Mouse (Mus musculus) testis, adult 2 months (tissue): ENCODE measurements around the gene Chst11.

Source experiments
- CTCF ChIP-seq: fragments of 200-500 bp; IDR thresholded peaks from 2 replicates; pipeline ENCODE4 v1.5.1; 2012; ENCODE audit warnings: low read depth, mild to moderate bottlenecking, inconsistent platforms, low read length, moderate library complexity; ENCODE audit not compliant: control insufficient read depth, insufficient read depth, insufficient replicate concordance
- POLR2A ChIP-seq: fragments of 200-500 bp; IDR thresholded peaks from 2 replicates; pipeline ENCODE4 v1.6.1; 2012; ENCODE audit warnings: low read depth, mild to moderate bottlenecking, inconsistent platforms, low read length, moderate library complexity; ENCODE audit not compliant: control insufficient read depth

GRCm38 (mm10) chr10:83153887-83154286, 168.6 kb downstream of the Chst11 start:
- TF ChIP-seq POLR2A (no peak), CTCF (no peak)
